11 mouse cellular contexts compared by ENCODE assay signal in the genomic region with DNA sequence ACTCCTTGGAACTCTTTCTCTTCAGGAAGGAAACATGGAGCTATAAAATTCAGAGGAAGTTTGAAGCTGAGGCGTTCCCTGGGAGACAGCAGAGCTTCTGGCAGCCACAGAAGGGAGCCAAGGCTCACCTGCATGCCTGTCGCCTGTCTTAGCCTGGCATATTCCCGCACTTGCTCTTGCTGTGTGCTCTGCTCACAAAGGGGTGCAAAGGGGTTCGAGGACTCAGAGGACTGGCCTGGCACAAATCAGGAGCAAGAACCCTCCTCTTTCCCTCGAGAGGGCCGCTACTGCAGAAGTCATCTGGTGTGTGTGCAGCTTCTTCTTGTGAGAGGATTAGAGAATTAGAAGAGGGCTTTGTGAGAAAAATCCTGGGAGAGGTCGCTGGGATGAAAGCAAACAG. TPM values are rescaled to one million over a fixed set of nuclear protein-coding genes. Genes with fewer than 3 reads are reported as not detected.
DNase-seq lines count a peak whose midpoint lies in the region; ATAC-seq and TF ChIP-seq lines count a peak whose summit lies in the region.
"Had no signal": no experiment of that assay in that cellular context is flagged by ENCODE, and none has a peak within 500 bp of the region (broad histone marks: within the 10 kb centered on the region; RNA-seq: fewer than 3 reads in every experiment).

No protein-coding gene starts in this region.

- no peaks in the 10 kb centered on the region; the same call in 1 of the 2 replicates for H3K4me1 ChIP-seq in cerebellum, adult 2 months (ENCODE audit: control insufficient read depth, insufficient read depth, low read length)
- no peaks in the 10 kb centered on the region for H3K4me1 ChIP-seq in lung, embryonic 15.5 days
- H3K4me1 ChIP-seq in lung, postnatal 0 days (ENCODE audit: insufficient read depth, low read depth, low read length): no peaks in the 10 kb centered on the region
- H3K4me1 ChIP-seq in neural tube, embryonic 15.5 days: no peaks in the 10 kb centered on the region

- H3K36me3 ChIP-seq in lung, embryonic 15.5 days: no peaks in the 10 kb centered on the region
- no peaks in the 10 kb centered on the region for H3K36me3 ChIP-seq in lung, postnatal 0 days (ENCODE audit: insufficient read depth, low read length)
- no peaks in the 10 kb centered on the region for H3K36me3 ChIP-seq in neural tube, embryonic 15.5 days

- peak overlapping the region; percentile 4; the same call in 1 of the 2 replicates for H3K4me2 ChIP-seq in lung, embryonic 15.5 days
- H3K4me2 ChIP-seq in lung, postnatal 0 days (replicated peaks; ENCODE audit: low read depth, low read length): no peak overlapping the region; the same call in 1 of the 2 replicates
- H3K4me2 ChIP-seq in neural tube, embryonic 15.5 days: peak overlapping the region; percentile 29

- no peaks in the 10 kb centered on the region for H3K27me3 ChIP-seq in cerebellum, adult 2 months (ENCODE audit: control insufficient read depth, insufficient read depth, low read length)
- no peaks in the 10 kb centered on the region; the same call in 1 of the 2 replicates for H3K27me3 ChIP-seq in lung, embryonic 15.5 days
- no peaks in the 10 kb centered on the region for H3K27me3 ChIP-seq in lung, postnatal 0 days (replicated peaks; ENCODE audit: insufficient read depth, low read length)
- peaks cover 9% of the 10 kb centered on the region for H3K27me3 ChIP-seq in neural tube, embryonic 15.5 days (replicated peaks)

- no peak for TF ChIP-seq CTCF in cerebellum, adult 2 months (IDR thresholded peaks at IDR 0.05; ENCODE audit: borderline replicate concordance, insufficient read depth, low read depth, low read length)
- no peak for TF ChIP-seq CTCF in lung, postnatal 0 days (IDR thresholded peaks at IDR 0.05)

- WGBS in cerebellum, adult 2 months: 33% methylated on average over 7 of the region's 7 CpGs
- 35% methylated on average over 7 of the region's 7 CpGs for WGBS in lung, embryonic 15.5 days
- WGBS in lung, postnatal 0 days: 36% methylated on average over 7 of the region's 7 CpGs
- WGBS in neural tube, embryonic 15.5 days: 30% methylated on average over 7 of the region's 7 CpGs

- TF ChIP-seq POLR2A in cerebellum, adult 2 months (IDR thresholded peaks at IDR 0.05; ENCODE audit: borderline replicate concordance, insufficient read depth, low read length): no peak

- H3K4me3 ChIP-seq in cerebellum, adult 2 months (replicated peaks; ENCODE audit: insufficient read depth, low read depth, low read length): no peak overlapping the region
- no peak overlapping the region for H3K4me3 ChIP-seq in lung, embryonic 15.5 days
- H3K4me3 ChIP-seq in lung, postnatal 0 days (ENCODE audit: low read depth, low read length): no peak overlapping the region
- no peak overlapping the region for H3K4me3 ChIP-seq in neural tube, embryonic 15.5 days (replicated peaks)

- no peak for ATAC-seq in lung, embryonic 15.5 days (ENCODE audit: borderline replicate concordance, extremely low read depth, low FRiP score, low TSS enrichment)
- peak; percentile 40; the same call in 1 of the 2 replicates for ATAC-seq in lung, postnatal 0 days
- ATAC-seq in neural tube, embryonic 15.5 days (ENCODE audit: low FRiP score): no peak

- peak; percentile 4 to 12 for DNase-seq in cerebellum, postnatal 10 days
- no peak for DNase-seq in cerebellum, adult 2 months
- DNase-seq in lung, postnatal 36 days: no peak
- no peak for DNase-seq in lung, postnatal 0 days (ENCODE audit: low spot score)
- DNase-seq in B cell, adult 2 months: no peak
- no peak for DNase-seq in cerebellum, adult 11-12 months

- H3K27ac ChIP-seq in cerebellum, adult 2 months (ENCODE audit: insufficient read depth, low read length): no peak overlapping the region
- 0 out of 2 replicates have a peak overlapping the region, but pooled peaks have one; percentile 41 for H3K27ac ChIP-seq in lung, embryonic 15.5 days
- peak overlapping the region; percentile 64 for H3K27ac ChIP-seq in lung, postnatal 0 days (ENCODE audit: low read length)
- H3K27ac ChIP-seq in neural tube, embryonic 15.5 days (replicated peaks): no peak overlapping the region
- H3K27ac ChIP-seq: kidney, postnatal 0 days had no signal

- no peak for TF ChIP-seq EP300 in lung, postnatal 0 days (IDR thresholded peaks at IDR 0.05)

- no peak overlapping the region for H3K9ac ChIP-seq in lung, embryonic 15.5 days
- H3K9ac ChIP-seq in lung, postnatal 0 days (replicated peaks; ENCODE audit: low read depth): no peak overlapping the region
- no peak overlapping the region for H3K9ac ChIP-seq in neural tube, embryonic 15.5 days (replicated peaks)

- H3K9me3 ChIP-seq in lung, embryonic 15.5 days: no peaks in the 10 kb centered on the region
- H3K9me3 ChIP-seq in lung, postnatal 0 days (ENCODE audit: low read length): no peaks in the 10 kb centered on the region
- H3K9me3 ChIP-seq in neural tube, embryonic 15.5 days (replicated peaks): no peaks in the 10 kb centered on the region

RNA-seq across cellular contexts. Expression of a gene that starts 48.3 kb away (rescaled TPM):
- not detected in 2 replicates for polyA plus RNA-seq in cerebellum, adult 2 months (2012; rRNA removed)
- 0.18 and 0.24 TPM in 2 replicates for polyA plus RNA-seq in lung, embryonic 15.5 days (2015; fragmentation: Nextera tagmentation; extraction: Ambion mirVana)
- polyA plus RNA-seq in lung, postnatal 0 days (2015; fragmentation: Nextera tagmentation; extraction: Ambion mirVana): not detected in 2 replicates
- polyA plus RNA-seq in neural tube, embryonic 15.5 days (2015; fragmentation: Nextera tagmentation; extraction: Ambion mirVana): not detected in 2 replicates
- polyA plus RNA-seq: frontal cortex, adult 2 months; kidney, postnatal 0 days; liver, embryonic 16.5 days had no signal

Comparison
In these comparisons a context has a peak if more than half of its experiments do, and no peak if none do; other contexts are left out.
1. DNase-seq: peak in cerebellum, postnatal 10 days (2 of 2); none in cerebellum, adult 2 months (0 of 2), lung, postnatal 36 days (single experiment), lung, postnatal 0 days (single experiment), B cell, adult 2 months (0 of 2) and cerebellum, adult 11-12 months (single experiment).
2. H3K27ac ChIP-seq: peak in lung, embryonic 15.5 days (single experiment) and lung, postnatal 0 days (single experiment); none in cerebellum, adult 2 months (single experiment) and neural tube, embryonic 15.5 days (single experiment).